Mouse (Mus musculus) hindbrain, embryonic 11.5 days (tissue): Measurements from ENCODE around the gene Rab11fip4. TPM values are rescaled to one million over a fixed set of nuclear protein-coding genes. Genes with fewer than 3 reads are reported as not detected.

Experiments
- ATAC-seq: fragments of 200-750 bp; cut with Nextera tagmentation; 2 replicates; pipeline ENCODE4 v1.8.0; 2017; ENCODE audit warnings: mild to moderate bottlenecking, moderate TSS enrichment, moderate library complexity; ENCODE audit not compliant: low FRiP score
- DNase-seq: peaks from one replicate; pipeline ENCODE4 v3.0.0-alpha.2; 2015; ENCODE audit warnings: low spot score
- H3K27ac ChIP-seq: fragments of 300-500 bp; sonication (generic); 2 replicates; pipeline ENCODE4 v1.5.1; 2014; ENCODE audit warnings: mild to moderate bottlenecking, low read depth, low read length
- H3K27me3 ChIP-seq: fragments of 300-500 bp; sonication (generic); 2 replicates; pipeline ENCODE4 v1.6.1; 2014; ENCODE audit warnings: mild to moderate bottlenecking, low read length, moderate library complexity, mixed read lengths; ENCODE audit not compliant: control insufficient read depth, insufficient read depth
- H3K36me3 ChIP-seq: fragments of 300-500 bp; sonication (generic); 2 replicates; pipeline ENCODE4 v1.6.1; 2014; ENCODE audit warnings: mild to moderate bottlenecking, low read length, moderate library complexity, mixed read lengths; ENCODE audit not compliant: control insufficient read depth, insufficient read depth
- H3K4me1 ChIP-seq: fragments of 300-500 bp; sonication (generic); replicated peaks from 2 replicates; pipeline ENCODE4 v1.6.1; 2014; ENCODE audit warnings: low read length, mixed read lengths; ENCODE audit not compliant: control insufficient read depth, insufficient read depth
- H3K4me2 ChIP-seq: fragments of 300-500 bp; sonication (generic); replicated peaks from 2 replicates; pipeline ENCODE4 v1.6.1; 2014; ENCODE audit warnings: mild to moderate bottlenecking, low read depth, low read length
- H3K4me3 ChIP-seq: fragments of 300-500 bp; sonication (generic); 2 replicates; pipeline ENCODE4 v1.5.1; 2014; ENCODE audit warnings: low read depth, low read length
- H3K9ac ChIP-seq: fragments of 300-500 bp; sonication (generic); 2 replicates; pipeline ENCODE4 v1.6.1; 2014; ENCODE audit warnings: low read depth, low read length
- H3K9me3 ChIP-seq: fragments of 300-500 bp; sonication (generic); 2 replicates; pipeline ENCODE4 v1.6.1; 2016; ENCODE audit warnings: low read length; ENCODE audit not compliant: control insufficient read depth
- whole genome bisulfite sequencing: fragments of 180-500 bp; shearing (Covaris S2); extraction: QIAGEN DNeasy Blood & Tissue Kit; methylation state at CpG from one replicate; pipeline ENCODE4 v1.1.7; 2014; 5-methylcytosine and 5-hydroxymethylcytosine counted together
- polyA plus RNA-seq: library from polyadenylated mRNA; unstranded; fragments of >200 nt; fragmentation: Nextera tagmentation; extraction: Ambion mirVana; gene quantifications from 2 replicates; pipeline ENCODE4 v1.2.1, GENCODE M21; 2014

Gene Rab11fip4
- polyA plus RNA-seq, 1 experiment from 2014 or later: 11.5 TPM

DNA sequence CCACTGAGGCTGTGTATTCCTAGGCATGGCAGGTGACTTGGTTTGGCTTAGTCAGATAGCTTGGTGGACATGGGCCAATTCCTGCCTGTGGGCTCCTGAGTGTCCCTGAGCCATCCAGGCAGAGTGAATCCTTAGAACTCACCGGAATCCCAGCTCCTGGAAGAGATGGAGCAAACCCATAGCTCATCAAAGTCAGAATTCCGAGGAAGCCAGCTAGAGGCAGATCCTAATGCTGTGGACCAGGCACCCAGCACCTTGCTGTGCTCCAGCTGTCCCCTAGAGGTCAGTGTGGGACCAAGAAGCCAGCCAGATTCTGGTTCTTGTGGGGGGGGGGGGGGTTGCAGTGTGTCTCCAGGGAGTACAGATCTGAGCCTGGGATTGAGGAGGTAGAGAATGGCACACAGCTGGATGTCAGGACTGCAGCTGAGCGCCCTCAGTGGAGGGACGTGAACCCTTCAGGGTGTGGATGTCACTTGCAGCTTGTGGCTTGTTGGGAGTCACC is 33.8 kb downstream of the Rab11fip4 start:
- WGBS: 27% methylated on average over 4 of the region's 4 CpGs
- ATAC-seq: no peak
- peak; percentile 76 for DNase-seq
- Histone ChIP-seq H3K9me3 (no peaks in the 10 kb centered on the region), H3K4me1 (0 out of 2 replicates have a peak, but pooled peaks cover 2% of the 10 kb centered on the region), H3K9ac (no peak overlapping the region), H3K36me3 (no peaks in the 10 kb centered on the region), H3K27ac (no peak overlapping the region), H3K27me3 (no peaks in the 10 kb centered on the region), H3K4me2 (no peak overlapping the region), H3K4me3 (no peak overlapping the region)

DNA sequence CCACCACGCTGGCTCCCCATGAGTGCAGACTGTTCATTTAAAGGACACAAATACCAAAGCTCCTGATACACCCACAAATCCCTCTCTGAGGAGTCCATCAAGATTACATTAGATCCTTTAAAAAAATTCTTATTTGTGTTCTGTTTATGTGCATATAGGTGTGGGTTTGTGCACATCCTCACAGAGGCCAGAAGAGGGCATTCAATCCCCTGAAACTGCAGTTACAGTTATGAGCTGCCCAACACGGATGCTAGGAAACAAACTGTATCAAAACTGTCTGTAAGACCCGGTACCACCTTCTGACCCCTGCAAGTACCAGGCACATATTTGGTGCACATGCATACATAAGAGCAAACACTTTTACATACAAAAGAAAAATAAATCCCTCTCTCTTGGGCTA is 37.7 kb downstream of the Rab11fip4 start:
- ATAC-seq: no peak
- Histone ChIP-seq H3K36me3 (no peaks in the 10 kb centered on the region), H3K4me2 (no peak overlapping the region), H3K27ac (no peak overlapping the region), H3K4me1 (0 out of 2 replicates have a peak, but pooled peaks cover 2% of the 10 kb centered on the region), H3K27me3 (no peaks in the 10 kb centered on the region), H3K9ac (no peak overlapping the region), H3K4me3 (no peak overlapping the region), H3K9me3 (no peaks in the 10 kb centered on the region)
- 76% methylated on average over 3 of the region's 3 CpGs for WGBS
- DNase-seq: no peak

DNA sequence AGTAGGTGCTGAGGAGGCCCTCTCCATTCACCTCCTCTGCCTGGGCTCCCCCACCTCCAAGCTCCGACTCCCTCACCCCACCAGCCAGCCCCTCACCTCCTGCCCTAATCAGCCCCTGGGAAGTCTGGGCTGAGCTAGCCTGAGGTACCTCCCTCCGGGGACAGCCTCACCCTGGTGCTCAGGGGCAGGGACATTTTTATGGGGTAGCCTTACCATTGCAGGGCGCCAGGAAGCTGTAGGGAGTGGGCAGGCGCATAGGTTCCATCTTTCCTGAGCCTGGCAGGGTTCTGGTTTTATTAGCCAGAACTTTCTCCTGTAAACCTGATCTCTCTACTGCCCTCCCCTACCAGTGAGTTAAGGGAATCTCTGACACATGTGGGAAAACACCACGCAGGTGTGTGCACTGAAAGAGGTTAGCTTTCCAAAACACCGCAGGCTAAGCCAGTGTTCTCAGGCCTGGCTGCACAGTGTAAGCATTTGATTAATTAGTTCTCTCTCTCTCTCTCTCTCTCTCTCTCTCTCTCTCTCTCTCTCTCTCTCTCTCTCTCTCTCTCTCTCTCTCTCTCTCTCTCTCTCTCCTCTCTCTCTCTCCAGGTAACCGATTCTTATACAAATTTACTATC is 38.9 kb downstream of the Rab11fip4 start:
- Histone ChIP-seq H3K36me3 (no peaks in the 10 kb centered on the region), H3K27ac (no peak overlapping the region), H3K4me2 (no peak overlapping the region), H3K9me3 (no peaks in the 10 kb centered on the region), H3K4me3 (no peak overlapping the region), H3K9ac (no peak overlapping the region), H3K27me3 (no peaks in the 10 kb centered on the region), H3K4me1 (0 out of 2 replicates have a peak, but pooled peaks cover 2% of the 10 kb centered on the region)
- DNase-seq (no peak), ATAC-seq (no peak)
- WGBS: 80% methylated on average over 7 of the region's 7 CpGs

DNA sequence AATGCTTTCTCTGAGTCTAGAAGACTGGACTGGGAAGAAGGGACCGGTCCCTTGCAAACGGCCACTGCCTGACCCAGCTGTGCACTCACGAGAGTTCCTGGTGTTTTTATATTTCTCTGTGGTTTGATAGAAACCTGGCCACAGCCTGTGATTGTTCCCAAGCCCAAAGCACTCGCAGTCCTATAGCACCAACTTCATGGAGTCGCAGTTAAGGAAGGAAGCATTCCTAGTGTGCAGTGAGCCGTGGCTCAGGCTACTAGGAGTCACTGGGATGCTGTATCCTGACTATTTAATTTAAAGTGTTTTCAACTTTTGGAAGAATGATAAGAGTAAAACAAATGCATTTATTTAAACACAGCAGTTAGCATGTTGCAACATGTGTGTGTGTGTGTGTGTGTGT is 39.5 kb downstream of the Rab11fip4 start:
- ATAC-seq (no peak), DNase-seq (no peak)
- H3K4me3 ChIP-seq: no peak overlapping the region
- no peaks in the 10 kb centered on the region for H3K9me3 ChIP-seq
- no peaks in the 10 kb centered on the region for H3K36me3 ChIP-seq
- H3K27ac ChIP-seq: no peak overlapping the region
- no peak overlapping the region for H3K9ac ChIP-seq
- no peaks in the 10 kb centered on the region for H3K4me1 ChIP-seq
- WGBS: 43% methylated on average over 6 of the region's 6 CpGs
- H3K4me2 ChIP-seq: no peak overlapping the region
- H3K27me3 ChIP-seq: no peaks in the 10 kb centered on the region

DNA sequence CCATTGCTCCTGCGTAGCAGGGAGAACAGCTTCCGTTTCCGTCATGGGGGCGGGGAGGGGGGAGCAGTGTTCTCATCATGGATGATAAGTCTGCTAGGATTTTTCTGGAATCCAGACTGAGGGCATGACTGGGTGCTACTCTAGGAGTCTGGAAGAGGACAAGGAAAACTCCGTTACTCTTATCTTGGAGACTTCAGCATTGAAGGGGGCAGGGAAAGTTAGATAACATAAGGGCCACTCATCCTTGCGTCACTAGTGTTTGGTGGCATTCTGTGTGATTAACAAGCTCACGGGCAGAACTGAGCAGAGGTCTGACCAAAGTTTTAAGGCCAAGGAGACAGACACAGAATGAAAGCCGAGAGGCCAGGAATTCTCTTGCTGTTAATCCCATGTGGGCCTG is 42.4 kb downstream of the Rab11fip4 start:
- DNase-seq: no peak

DNA sequence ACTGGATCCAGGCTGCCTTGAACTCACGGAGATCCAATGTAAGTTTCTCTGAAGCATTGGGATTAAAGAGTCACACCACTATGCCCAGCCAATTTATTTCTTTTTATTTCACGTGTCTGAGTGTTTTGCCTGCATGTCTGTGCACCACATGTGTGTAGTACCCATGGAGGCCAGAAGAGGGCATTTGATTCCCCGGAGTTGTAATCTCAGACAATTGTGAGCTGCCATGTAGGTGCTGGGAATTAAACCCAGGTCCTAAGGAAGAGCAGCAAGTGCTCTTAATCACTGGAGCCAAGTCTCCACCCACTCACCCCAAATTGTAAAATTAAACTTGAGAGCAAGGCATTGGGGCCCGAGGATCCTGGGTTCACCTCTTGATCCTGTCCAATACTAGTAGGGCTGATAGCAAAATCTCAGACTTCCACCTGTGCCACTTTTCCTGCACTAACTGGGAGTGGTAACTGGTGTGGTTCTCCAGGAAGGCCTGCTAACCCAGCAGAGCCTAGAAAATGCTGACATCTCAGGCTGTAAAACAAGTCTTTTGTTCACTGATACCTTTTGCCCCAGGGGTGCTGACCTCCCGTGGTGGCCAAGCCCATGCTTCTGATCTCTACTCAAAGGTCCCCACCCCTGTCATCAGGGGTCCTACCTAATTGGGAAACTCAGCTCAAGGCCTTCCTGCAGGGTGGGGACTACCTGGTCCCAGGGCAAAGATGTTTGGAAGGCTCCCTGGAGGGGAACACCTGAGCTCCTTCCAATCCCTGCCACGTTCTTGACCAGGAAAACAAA is 44.8 kb downstream of the Rab11fip4 start:
- H3K27me3 ChIP-seq: no peaks in the 10 kb centered on the region
- WGBS: 80% methylated on average over 6 of the region's 6 CpGs
- H3K9ac ChIP-seq: no peak overlapping the region
- H3K36me3 ChIP-seq: no peaks in the 10 kb centered on the region
- H3K9me3 ChIP-seq: no peaks in the 10 kb centered on the region
- no peak overlapping the region for H3K4me2 ChIP-seq
- H3K4me3 ChIP-seq: no peak overlapping the region
- DNase-seq (no peak), ATAC-seq (no peak)
- peaks cover 4% of the 10 kb centered on the region for H3K4me1 ChIP-seq
- H3K27ac ChIP-seq: no peak overlapping the region

More for the DNA sequence above, 42.4 kb downstream of the Rab11fip4 start:
- no peaks in the 10 kb centered on the region for H3K27me3 ChIP-seq
- no peaks in the 10 kb centered on the region for H3K9me3 ChIP-seq
- no peak for ATAC-seq
- H3K4me2 ChIP-seq: no peak overlapping the region
- H3K4me1 ChIP-seq: no peaks in the 10 kb centered on the region
- H3K27ac ChIP-seq: no peak overlapping the region
- H3K36me3 ChIP-seq: no peaks in the 10 kb centered on the region
- 83% methylated on average over 8 of the region's 8 CpGs for WGBS
- no peak overlapping the region for H3K4me3 ChIP-seq
- no peak overlapping the region for H3K9ac ChIP-seq

DNA sequence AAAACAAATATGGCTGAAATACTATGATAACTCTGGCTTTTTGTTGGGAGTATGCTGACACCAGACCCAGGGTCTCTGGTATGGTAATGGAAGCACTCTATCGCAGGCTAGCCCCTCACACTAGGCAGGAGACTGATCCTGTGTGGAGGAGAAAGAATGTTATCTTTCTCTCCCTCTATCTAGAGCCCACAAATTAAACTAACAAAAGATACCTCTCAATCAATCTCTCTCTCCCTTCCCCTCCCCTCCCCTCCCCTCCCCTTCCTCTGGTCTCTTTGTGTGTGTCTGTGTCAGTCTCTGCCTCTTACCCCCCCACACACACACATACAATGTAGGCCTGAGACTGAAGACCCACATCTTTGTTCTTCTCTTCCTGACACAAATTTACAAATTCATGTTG is 45.5 kb downstream of the Rab11fip4 start:
- no peak overlapping the region for H3K4me2 ChIP-seq
- no peaks in the 10 kb centered on the region for H3K9me3 ChIP-seq
- no peak for ATAC-seq
- no peak for DNase-seq
- no peaks in the 10 kb centered on the region for H3K27me3 ChIP-seq
- H3K27ac ChIP-seq: no peak overlapping the region
- WGBS: 72% methylated on average over 1 of the region's 1 CpGs
- H3K36me3 ChIP-seq: no peaks in the 10 kb centered on the region
- H3K9ac ChIP-seq: no peak overlapping the region
- H3K4me1 ChIP-seq: peaks cover 6% of the 10 kb centered on the region
- H3K4me3 ChIP-seq: no peak overlapping the region

DNA sequence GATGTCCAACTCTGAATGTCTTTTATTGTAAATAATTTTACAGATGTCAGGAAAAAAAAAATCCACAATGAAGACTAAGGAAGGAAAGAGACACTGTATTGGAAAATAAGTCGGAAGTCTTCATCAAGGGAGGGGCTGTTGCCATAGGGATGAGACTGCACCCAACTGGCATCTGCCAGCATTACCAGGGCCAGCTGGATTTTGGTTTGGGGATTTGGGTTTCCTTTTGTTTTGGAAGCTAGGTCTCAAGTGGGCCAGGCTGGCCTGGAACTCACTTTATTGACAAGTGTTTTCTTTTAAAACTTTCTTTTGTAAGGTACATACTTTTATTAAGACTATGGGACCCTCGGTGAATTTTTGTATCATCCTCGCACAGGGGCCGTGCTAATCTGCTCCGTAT is 47.7 kb downstream of the Rab11fip4 start:
- Histone ChIP-seq H3K4me3 (no peak overlapping the region), H3K4me1 (peaks cover 6% of the 10 kb centered on the region), H3K9me3 (no peaks in the 10 kb centered on the region), H3K36me3 (no peaks in the 10 kb centered on the region), H3K27ac (no peak overlapping the region), H3K27me3 (no peaks in the 10 kb centered on the region), H3K4me2 (no peak overlapping the region), H3K9ac (no peak overlapping the region)
- DNase-seq (no peak), ATAC-seq (no peak)
- 37% methylated on average over 5 of the region's 5 CpGs for WGBS
